Mouse (Mus musculus): Measurements from ENCODE around the gene Gm49318.

The Gm49318 gene

GRCm38 (mm10) chr9:22069881-22070553 lies 1.0 kb downstream of the Gm49318 start:
- no peak for DNase-seq (ENCODE audit: low read depth)

GRCm38 (mm10) chr9:22067195-22067594 lies 3.9 kb downstream of the Gm49318 start:
- no peak for DNase-seq (ENCODE audit: low read depth)

GRCm38 (mm10) chr9:22066433-22066832 lies 4.6 kb downstream of the Gm49318 start:
- no peak for DNase-seq (ENCODE audit: low read depth)

- no peak for DNase-seq (ENCODE audit: low read depth)
Measured at GRCm38 (mm10) chr9:22065642-22066041, 5.4 kb downstream of the Gm49318 start.

GRCm38 (mm10) chr9:22064341-22064740 lies 6.7 kb downstream of the Gm49318 start:
- no peak for DNase-seq (ENCODE audit: low read depth)

- no peak for DNase-seq (ENCODE audit: low read depth)
Measured at GRCm38 (mm10) chr9:22061339-22061738, 9.7 kb downstream of the Gm49318 start.

- DNase-seq (ENCODE audit: low read depth) = no peak
Measured at GRCm38 (mm10) chr9:22058011-22058424, 13.0 kb downstream of the Gm49318 start.

- no peak for DNase-seq (ENCODE audit: low read depth)
Measured at GRCm38 (mm10) chr9:22057031-22057517, 14.0 kb downstream of the Gm49318 start.

GRCm38 (mm10) chr9:22056303-22056910 lies 14.7 kb downstream of the Gm49318 start:
- DNase-seq (ENCODE audit: low read depth) = no peak

GRCm38 (mm10) chr9:22055713-22056112 lies 15.3 kb downstream of the Gm49318 start:
- DNase-seq (ENCODE audit: low read depth) = no peak

- DNase-seq (ENCODE audit: low read depth) = peak; percentile 70
Measured at GRCm38 (mm10) chr9:22054411-22055076, 16.5 kb downstream of the Gm49318 start.

- no peak for DNase-seq (ENCODE audit: low read depth)
Measured at GRCm38 (mm10) chr9:22053657-22054056, 17.4 kb downstream of the Gm49318 start.

- no peak for DNase-seq (ENCODE audit: low read depth)
Measured at GRCm38 (mm10) chr9:22051958-22052254, 19.2 kb downstream of the Gm49318 start, which contains the start of gene Elavl3. TSS of gene Elavl3 (minus strand) at chr9:22052023.

GRCm38 (mm10) chr9:22051161-22051957 lies 19.7 kb downstream of the Gm49318 start:
- DNase-seq (ENCODE audit: low read depth) = no peak

- DNase-seq (ENCODE audit: low read depth) = no peak
Measured at GRCm38 (mm10) chr9:22050351-22050889, 20.6 kb downstream of the Gm49318 start.

GRCm38 (mm10) chr9:22049721-22050270 lies 21.3 kb downstream of the Gm49318 start:
- no peak for DNase-seq (ENCODE audit: low read depth)

- DNase-seq (ENCODE audit: low read depth) = no peak
Measured at GRCm38 (mm10) chr9:22049315-22049714, 21.7 kb downstream of the Gm49318 start.

GRCm38 (mm10) chr9:22047329-22047728 lies 23.7 kb downstream of the Gm49318 start:
- no peak for DNase-seq (ENCODE audit: low read depth)

- DNase-seq (ENCODE audit: low read depth) = no peak
Measured at GRCm38 (mm10) chr9:22041832-22042231, 29.2 kb downstream of the Gm49318 start.

GRCm38 (mm10) chr9:22037826-22038225 lies 33.2 kb downstream of the Gm49318 start:
- no peak for DNase-seq (ENCODE audit: low read depth)

GRCm38 (mm10) chr9:22035300-22036044 lies 35.6 kb downstream of the Gm49318 start:
- DNase-seq (ENCODE audit: low read depth) = no peak
